Mouse (Mus musculus) kidney, postnatal 0 days (tissue): ENCODE data around the gene Hras. TPM values are rescaled to one million over a fixed set of nuclear protein-coding genes. Genes with fewer than 3 reads are reported as not detected.

ENCODE experiments used
- ATAC-seq: fragments of 200-750 bp; cut with Nextera tagmentation; replicated peaks from 2 replicates; pipeline ENCODE4 v1.8.0; 2017; ENCODE audit warnings: low read depth, moderate number of reproducible peaks, moderate TSS enrichment, moderate library complexity; ENCODE audit not compliant: low FRiP score
- DNase-seq: peaks from one replicate; pipeline ENCODE4 v3.0.0-alpha.2; 2016; ENCODE audit warnings: low spot score
- H3K27ac ChIP-seq: fragments of 300-500 bp; sonication (generic); 2 replicates; pipeline ENCODE4 v1.5.1; 2014; ENCODE audit warnings: mild to moderate bottlenecking
- H3K27me3 ChIP-seq: fragments of 300-500 bp; sonication (generic); 2 replicates; pipeline ENCODE4 v1.6.1; 2014; ENCODE audit warnings: low read length, mixed read lengths; ENCODE audit not compliant: insufficient read depth
- H3K36me3 ChIP-seq: fragments of 300-500 bp; sonication (generic); 2 replicates; pipeline ENCODE4 v1.6.1; 2014; ENCODE audit warnings: low read length, mixed read lengths; ENCODE audit not compliant: insufficient read depth
- H3K4me1 ChIP-seq: fragments of 300-500 bp; sonication (generic); replicated peaks from 2 replicates; pipeline ENCODE4 v1.6.1; 2014; ENCODE audit warnings: antibody characterized with exemption, low read length, mixed read lengths; ENCODE audit not compliant: insufficient read depth
- H3K4me2 ChIP-seq: fragments of 300-500 bp; sonication (generic); 2 replicates; pipeline ENCODE4 v1.6.1; 2014; ENCODE audit warnings: mild to moderate bottlenecking, low read length, moderate library complexity, mixed read lengths
- H3K4me3 ChIP-seq: fragments of 300-500 bp; sonication (generic); replicated peaks from 2 replicates; pipeline ENCODE4 v1.5.1; 2014; ENCODE audit warnings: low read depth, low read length
- H3K9ac ChIP-seq: fragments of 300-500 bp; sonication (generic); 2 replicates; pipeline ENCODE4 v1.6.1; 2014; ENCODE audit warnings: low read depth, low read length
- H3K9me3 ChIP-seq: fragments of 300-500 bp; sonication (generic); replicated peaks from 2 replicates; pipeline ENCODE4 v1.6.1; 2016; ENCODE audit warnings: low read length, inconsistent platforms, mixed read lengths
- CTCF ChIP-seq: IDR thresholded peaks from 2 replicates; pipeline ENCODE4 v1.5.1; 2016; ENCODE audit warnings: antibody characterized with exemption, low read depth, mild to moderate bottlenecking, moderate library complexity
- WGBS: fragments of 180-500 bp; shearing (Covaris S2); extraction: QIAGEN DNeasy Blood & Tissue Kit; methylation state at CpG from one replicate; pipeline ENCODE4 v1.1.7; 2014; 5-methylcytosine and 5-hydroxymethylcytosine counted together
- polyA plus RNA-seq: library from polyadenylated mRNA; unstranded; fragments of >200 nt; fragmentation: Nextera tagmentation; extraction: Ambion mirVana; gene quantifications from 2 replicates; pipeline ENCODE4 v1.2.1, GENCODE M21; 2015

Gene Hras
- polyA plus RNA-seq, 1 experiment from 2014 or later, result 95.5 TPM

DNA sequence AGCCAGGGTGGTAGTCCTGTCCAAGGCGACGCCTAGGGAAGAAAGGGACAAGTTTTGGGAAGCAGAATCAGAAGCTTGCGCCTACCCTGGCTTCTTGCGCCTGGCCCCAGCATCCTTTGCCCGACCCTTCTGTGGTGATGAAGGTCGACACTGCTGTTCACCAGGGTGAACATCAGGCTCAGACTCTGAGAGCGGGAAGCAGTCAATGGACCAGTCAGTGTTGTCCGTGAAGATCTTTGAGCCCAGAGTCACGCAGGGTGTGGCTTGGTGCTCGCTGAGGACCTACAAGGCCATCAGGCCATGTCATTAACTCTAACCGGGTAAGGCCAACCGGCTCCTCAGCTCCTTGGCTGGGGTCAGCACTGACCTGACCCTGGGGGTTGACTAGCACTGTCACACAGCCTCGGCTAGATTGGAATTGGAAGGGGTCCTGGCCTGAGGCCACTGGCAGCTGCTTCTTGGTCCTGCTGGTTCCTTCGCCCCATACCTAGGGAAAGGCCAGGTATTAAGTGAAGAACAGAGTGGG, 16.9 kb upstream of the Hras start:
- 87% methylated on average over 14 of the region's 14 CpGs for WGBS
- no peak overlapping the region for H3K4me2 ChIP-seq
- no peaks in the 10 kb centered on the region for H3K4me1 ChIP-seq
- H3K27ac ChIP-seq, result no peak overlapping the region
- no peak for TF ChIP-seq CTCF
- no peak overlapping the region for H3K4me3 ChIP-seq
- DNase-seq (no peak), ATAC-seq (no peak)
- no peaks in the 10 kb centered on the region for H3K36me3 ChIP-seq
- no peaks in the 10 kb centered on the region for H3K9me3 ChIP-seq
- no peak overlapping the region for H3K9ac ChIP-seq
- no peaks in the 10 kb centered on the region for H3K27me3 ChIP-seq

DNA sequence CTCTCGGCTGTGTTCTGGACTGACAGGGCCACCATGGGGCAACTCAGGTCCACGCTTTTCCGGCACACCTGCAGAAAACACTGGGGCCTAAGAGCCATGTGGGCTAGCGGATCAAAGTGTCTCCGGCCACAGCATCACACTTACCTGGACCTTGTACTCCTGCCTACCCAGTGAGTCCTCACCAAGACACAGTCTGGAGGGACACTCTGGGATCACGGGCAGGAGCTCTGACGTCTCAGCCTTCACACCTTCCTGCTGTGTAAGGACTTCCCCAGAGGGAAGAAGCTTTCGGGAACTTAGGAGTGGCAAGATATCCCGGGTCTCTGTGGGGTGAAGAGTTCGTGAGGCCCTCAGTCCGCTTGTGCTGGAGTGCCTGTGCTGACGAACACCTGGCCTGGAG, 16.3 kb upstream of the Hras start:
- Histone ChIP-seq H3K9ac (no peak overlapping the region), H3K36me3 (no peaks in the 10 kb centered on the region), H3K4me3 (no peak overlapping the region), H3K4me1 (no peaks in the 10 kb centered on the region), H3K27ac (no peak overlapping the region), H3K4me2 (no peak overlapping the region), H3K27me3 (no peaks in the 10 kb centered on the region), H3K9me3 (no peaks in the 10 kb centered on the region)
- no peak for TF ChIP-seq CTCF
- DNase-seq (no peak), ATAC-seq (no peak)
- 66% methylated on average over 12 of the region's 12 CpGs for WGBS

DNA sequence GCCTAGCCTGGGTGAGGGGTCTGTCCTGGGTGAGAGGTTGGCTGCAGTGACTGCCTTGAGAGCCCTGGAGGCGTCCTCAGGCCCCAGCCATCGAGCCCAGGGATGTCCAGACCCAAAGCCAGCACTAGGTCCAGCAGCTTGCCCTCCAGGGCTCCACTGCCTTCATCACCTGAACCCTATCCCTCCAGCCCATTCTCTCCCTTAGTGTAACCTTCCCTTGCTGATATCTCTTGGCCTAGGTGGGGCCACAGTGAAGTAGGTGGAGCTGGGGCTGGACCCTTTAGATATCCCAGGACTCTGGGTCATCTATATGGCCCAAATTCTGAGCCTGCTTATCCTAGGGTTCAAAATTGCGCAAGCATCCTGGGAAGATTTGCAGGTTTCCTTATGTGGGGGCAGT, 15.7 kb upstream of the Hras start:
- no peak for TF ChIP-seq CTCF
- Histone ChIP-seq H3K4me2 (no peak overlapping the region), H3K27ac (no peak overlapping the region), H3K4me1 (no peaks in the 10 kb centered on the region), H3K9ac (no peak overlapping the region), H3K4me3 (no peak overlapping the region), H3K36me3 (no peaks in the 10 kb centered on the region), H3K9me3 (no peaks in the 10 kb centered on the region), H3K27me3 (no peaks in the 10 kb centered on the region)
- DNase-seq (no peak), ATAC-seq (no peak)
- WGBS, result 88% methylated on average over 3 of the region's 3 CpGs

GRCm38 (mm10) chr7:141206182-141206937, 12.6 kb upstream of the Hras start:
- Histone ChIP-seq H3K27ac (no peak overlapping the region), H3K4me1 (no peaks in the 10 kb centered on the region), H3K36me3 (no peaks in the 10 kb centered on the region), H3K4me3 (no peak overlapping the region), H3K4me2 (no peak overlapping the region), H3K27me3 (no peaks in the 10 kb centered on the region), H3K9me3 (no peaks in the 10 kb centered on the region), H3K9ac (no peak overlapping the region)
- TF ChIP-seq CTCF, result no peak
- 86% methylated on average over 18 of the region's 18 CpGs for WGBS
- ATAC-seq, result no peak
- no peak for DNase-seq

DNA sequence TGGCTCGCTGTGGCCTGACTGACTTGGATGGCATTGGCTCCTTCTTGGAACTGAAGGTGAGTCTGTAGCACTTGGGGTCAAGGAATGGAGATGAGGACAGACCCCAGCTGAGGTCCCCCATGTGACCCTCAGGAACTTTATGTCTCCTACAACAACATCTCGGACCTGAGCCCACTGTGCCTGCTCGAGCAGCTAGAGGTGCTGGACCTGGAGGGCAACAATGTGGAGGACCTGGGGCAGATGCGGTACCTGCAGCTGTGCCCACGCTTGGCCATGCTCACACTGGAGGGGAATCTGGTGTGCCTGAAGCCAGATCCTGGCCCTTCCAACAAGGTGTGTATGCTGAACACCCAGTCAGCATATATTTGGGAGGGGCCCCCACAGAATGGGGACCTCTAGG, 11.7 kb upstream of the Hras start:
- Histone ChIP-seq H3K4me1 (no peaks in the 10 kb centered on the region), H3K27ac (no peak overlapping the region), H3K36me3 (no peaks in the 10 kb centered on the region), H3K9ac (no peak overlapping the region), H3K27me3 (no peaks in the 10 kb centered on the region), H3K4me2 (no peak overlapping the region), H3K4me3 (no peak overlapping the region), H3K9me3 (no peaks in the 10 kb centered on the region)
- DNase-seq, result no peak
- ATAC-seq, result no peak
- no peak for TF ChIP-seq CTCF
- 86% methylated on average over 5 of the region's 5 CpGs for WGBS

DNA sequence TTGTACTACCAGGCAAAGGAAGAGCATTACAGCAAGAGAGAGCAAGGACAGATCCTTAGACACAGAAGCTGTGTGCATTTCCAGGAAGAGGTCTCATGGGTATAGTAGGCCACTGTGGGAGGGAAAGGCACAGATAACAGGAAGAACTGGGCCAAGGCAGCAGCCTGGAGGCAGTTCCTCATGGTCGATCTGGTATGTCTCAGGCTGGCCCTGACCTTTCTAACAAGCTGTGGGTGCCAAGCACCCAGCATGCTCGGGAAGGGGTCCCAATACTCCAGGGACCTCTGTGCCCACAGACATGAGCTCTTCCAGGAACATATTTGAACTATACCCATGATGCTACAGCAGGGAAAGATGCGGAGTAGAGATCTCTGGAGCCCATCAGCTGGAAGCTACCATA, 10.7 kb upstream of the Hras start:
- TF ChIP-seq CTCF, result no peak
- H3K27ac ChIP-seq, result no peak overlapping the region
- ATAC-seq (no peak), DNase-seq (no peak)
- 87% methylated on average over 3 of the region's 3 CpGs for WGBS
- H3K9me3 ChIP-seq, result no peaks in the 10 kb centered on the region
- no peaks in the 10 kb centered on the region for H3K36me3 ChIP-seq
- H3K4me2 ChIP-seq, result no peak overlapping the region
- H3K9ac ChIP-seq, result no peak overlapping the region
- no peaks in the 10 kb centered on the region for H3K27me3 ChIP-seq
- H3K4me3 ChIP-seq, result no peak overlapping the region
- H3K4me1 ChIP-seq, result no peaks in the 10 kb centered on the region
